Mouse (Mus musculus): ENCODE data around the gene Pla2g12b.

DNA sequence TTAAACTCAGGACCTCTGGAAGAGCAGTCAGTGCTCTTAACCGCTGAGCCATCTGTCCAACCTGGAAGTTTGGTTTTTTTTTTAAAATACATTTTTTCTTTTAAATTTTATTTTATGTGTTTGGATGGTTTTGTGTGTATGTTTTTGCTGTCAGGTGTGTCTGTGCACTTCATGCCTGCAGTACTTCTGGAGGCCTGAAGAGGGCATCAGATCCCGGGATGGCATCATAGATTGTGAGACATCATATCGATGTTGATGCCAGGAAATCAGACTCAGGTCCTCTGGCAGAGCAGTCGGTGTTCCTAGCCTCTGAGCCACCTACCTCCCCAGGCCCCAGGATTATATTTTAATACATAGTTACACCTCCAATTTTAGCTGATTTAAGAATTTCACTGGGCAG lies 10.3 kb downstream of the Pla2g12b start:
- no peak for TF ChIP-seq CTCF (IDR thresholded peaks at IDR 0.05; ENCODE audit: insufficient read depth, low read length)
- no peak for TF ChIP-seq POLR2A (IDR thresholded peaks at IDR 0.05; ENCODE audit: borderline replicate concordance, extremely low read depth, low read depth, low read length)
